Mouse (Mus musculus) neural tube, embryonic 12.5 days (tissue): ENCODE measurements around the gene Nol4l. TPM values are rescaled to one million over a fixed set of nuclear protein-coding genes. Genes with fewer than 3 reads are reported as not detected.
"Not testable (repeated sequence)": the region's sequence is repeated elsewhere in the genome, so short reads cannot be mapped to it uniquely, and the experiment has no call there.

Experiments
- ATAC-seq: fragments of 200-750 bp; cut with Nextera tagmentation; 2 replicates; pipeline ENCODE4 v1.8.0; 2017; ENCODE audit warnings: low read depth, mild to moderate bottlenecking, moderate TSS enrichment, moderate library complexity; ENCODE audit not compliant: low FRiP score
- H3K27ac ChIP-seq: fragments of 300-500 bp; sonication (generic); 2 replicates; pipeline ENCODE4 v1.5.1; 2016
- H3K27me3 ChIP-seq: fragments of 300-500 bp; sonication (generic); replicated peaks from 2 replicates; pipeline ENCODE4 v1.6.1; 2016; ENCODE audit warnings: mild to moderate bottlenecking
- H3K36me3 ChIP-seq: fragments of 300-500 bp; sonication (generic); 2 replicates; pipeline ENCODE4 v1.6.1; 2016; ENCODE audit warnings: mild to moderate bottlenecking
- H3K4me1 ChIP-seq: fragments of 300-500 bp; sonication (generic); 2 replicates; pipeline ENCODE4 v1.6.1; 2016
- H3K4me2 ChIP-seq: fragments of 300-500 bp; sonication (generic); replicated peaks from 2 replicates; pipeline ENCODE4 v1.6.1; 2016; ENCODE audit warnings: mild to moderate bottlenecking
- H3K4me3 ChIP-seq: fragments of 300-500 bp; sonication (generic); 2 replicates; pipeline ENCODE4 v1.5.1; 2016
- H3K9ac ChIP-seq: fragments of 300-500 bp; sonication (generic); 2 replicates; pipeline ENCODE4 v1.6.1; 2016; ENCODE audit warnings: mild to moderate bottlenecking
- H3K9me3 ChIP-seq: fragments of 300-500 bp; sonication (generic); 2 replicates; pipeline ENCODE4 v1.6.1; 2016; ENCODE audit warnings: mild to moderate bottlenecking
- WGBS: fragments of 180-500 bp; shearing (Covaris S2); methylation state at CpG from one replicate; pipeline ENCODE4 v1.1.7; 2016; 5-methylcytosine and 5-hydroxymethylcytosine counted together
- polyA plus RNA-seq: library from polyadenylated mRNA; unstranded; fragments of >200 nt; fragmentation: Nextera tagmentation; extraction: Ambion mirVana; gene quantifications from 2 replicates; pipeline ENCODE4 v1.2.1, GENCODE M21; 2016

Nol4l gene
- polyA plus RNA-seq, 1 experiment from 2014 or later: 39.9 TPM

DNA sequence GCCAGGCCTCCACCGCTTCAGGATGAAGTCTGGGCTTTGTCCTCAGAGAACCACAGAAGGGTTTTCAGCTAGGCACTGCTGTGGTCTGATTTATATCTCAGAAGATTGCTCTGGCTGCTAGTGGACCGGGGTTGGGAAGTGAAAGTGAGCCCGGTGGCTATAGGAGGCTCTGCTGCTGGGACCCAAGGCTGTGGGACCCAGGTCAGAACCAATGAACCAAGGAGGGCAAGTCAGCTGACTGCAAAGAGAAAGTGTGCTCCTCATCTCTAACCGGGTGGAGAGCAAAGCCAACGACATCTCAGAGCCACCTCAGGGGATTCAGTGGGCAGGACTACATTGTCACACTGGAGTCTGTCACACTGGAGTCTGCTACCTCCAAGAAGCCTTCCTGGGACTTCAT, 23.4 kb downstream of the Nol4l start:
- no peaks in the 10 kb centered on the region for H3K36me3 ChIP-seq
- H3K4me3 ChIP-seq: no peak overlapping the region
- H3K4me1 ChIP-seq: peaks cover 24% of the 10 kb centered on the region
- H3K9ac ChIP-seq: no peak overlapping the region
- no peak for ATAC-seq
- no peaks in the 10 kb centered on the region for H3K27me3 ChIP-seq
- H3K9me3 ChIP-seq: no peaks in the 10 kb centered on the region
- H3K4me2 ChIP-seq: no peak overlapping the region
- 81% methylated on average over 5 of the region's 5 CpGs for WGBS
- no peak overlapping the region for H3K27ac ChIP-seq

- no peaks in the 10 kb centered on the region for H3K36me3 ChIP-seq
- WGBS: 62% methylated on average over 4 of the region's 4 CpGs
- no peak overlapping the region for H3K4me2 ChIP-seq
- H3K4me3 ChIP-seq: no peak overlapping the region
- H3K27me3 ChIP-seq: peaks cover 39% of the 10 kb centered on the region
- no peak overlapping the region for H3K9ac ChIP-seq
- ATAC-seq: no peak
- no peak overlapping the region for H3K27ac ChIP-seq
- H3K4me1 ChIP-seq: peaks cover 28% of the 10 kb centered on the region
- H3K9me3 ChIP-seq: no peaks in the 10 kb centered on the region
Observed at GRCm38 (mm10) chr2:153499154-153499553, 30.6 kb downstream of the Nol4l start.

DNA sequence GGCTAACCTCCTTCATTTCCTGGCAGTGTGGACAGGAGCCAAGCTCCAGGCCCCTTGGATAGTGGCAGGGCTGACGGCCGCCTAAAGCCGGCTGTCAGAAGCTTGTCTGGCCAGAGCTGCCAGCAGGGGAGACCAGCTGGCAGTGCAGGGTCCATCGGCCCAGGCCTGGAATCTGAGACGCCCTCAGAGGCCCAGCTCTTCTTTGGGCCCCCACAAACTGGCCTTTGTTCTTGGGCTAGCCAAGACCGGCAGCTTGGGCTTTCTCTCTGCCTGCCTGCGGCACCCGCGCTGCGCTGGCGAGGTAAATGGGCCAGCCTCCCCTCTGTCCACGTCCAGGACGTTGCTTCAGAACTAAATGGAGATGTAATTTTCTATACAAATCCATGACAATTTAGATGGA, 32.9 kb downstream of the Nol4l start:
- 10% methylated on average over 13 of the region's 13 CpGs for WGBS
- Histone ChIP-seq H3K4me2 (peak overlapping the region; percentile 24; the same call in 1 of the 2 replicates), H3K4me1 (peaks cover 46% of the 10 kb centered on the region), H3K27me3 (peaks cover 48% of the 10 kb centered on the region), H3K4me3 (no peak overlapping the region), H3K27ac (peak overlapping the region; percentile 42; the same call in 1 of the 2 replicates), H3K9me3 (no peaks in the 10 kb centered on the region), H3K9ac (peak overlapping the region; percentile 35; the same call in 1 of the 2 replicates), H3K36me3 (no peaks in the 10 kb centered on the region)
- ATAC-seq: 0 out of 2 replicates have a peak, but pooled peaks have one; percentile 5

DNA sequence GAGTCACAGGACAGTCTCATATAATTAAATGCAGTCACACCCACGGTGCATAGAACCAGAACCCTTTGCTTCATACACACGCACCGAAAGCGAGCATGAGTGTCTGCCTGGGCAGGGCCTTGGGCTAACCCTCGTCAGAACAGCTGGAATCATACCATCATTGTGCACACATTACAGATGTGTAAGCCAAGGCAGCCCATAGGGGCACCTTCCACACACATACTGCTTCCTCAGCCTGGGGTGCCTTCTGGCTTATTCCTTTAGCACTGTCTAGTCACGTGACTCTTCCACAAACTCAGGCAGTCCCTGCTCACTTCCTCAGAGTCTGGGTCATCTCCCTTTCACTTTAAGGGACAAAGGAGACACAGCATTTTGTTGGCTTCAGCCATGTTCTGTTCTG, 33.5 kb downstream of the Nol4l start:
- Histone ChIP-seq H3K36me3 (no peaks in the 10 kb centered on the region), H3K27me3 (peaks cover 54% of the 10 kb centered on the region), H3K4me2 (no peak overlapping the region), H3K4me1 (peaks cover 52% of the 10 kb centered on the region), H3K4me3 (no peak overlapping the region), H3K9me3 (no peaks in the 10 kb centered on the region), H3K27ac (0 out of 2 replicates have a peak overlapping the region, but pooled peaks have one; percentile 42), H3K9ac (peak overlapping the region; percentile 35; the same call in 1 of the 2 replicates)
- WGBS: 82% methylated on average over 6 of the region's 6 CpGs
- ATAC-seq: no peak

DNA sequence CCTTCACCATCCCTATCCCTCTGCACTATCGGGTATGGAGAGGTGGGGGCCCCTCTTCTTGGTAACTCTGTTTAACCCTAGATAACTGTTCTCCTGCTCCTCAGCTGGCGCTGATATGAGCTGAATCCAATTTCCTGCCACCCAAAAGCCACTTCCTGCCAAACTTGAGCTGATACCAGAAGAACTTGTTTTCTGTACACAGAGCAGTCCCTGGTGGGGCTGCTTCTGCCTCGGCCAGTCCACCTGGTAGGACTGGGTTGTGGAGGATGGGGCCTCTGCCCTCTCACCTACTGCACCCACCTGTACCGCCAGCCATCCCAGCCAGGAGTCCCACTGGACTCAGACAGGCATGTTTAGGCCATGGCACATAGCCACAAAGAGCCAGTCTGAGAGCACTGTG, 34.0 kb downstream of the Nol4l start:
- no peak overlapping the region for H3K9ac ChIP-seq
- ATAC-seq: no peak
- H3K36me3 ChIP-seq: no peaks in the 10 kb centered on the region
- no peak overlapping the region for H3K4me2 ChIP-seq
- WGBS: 86% methylated on average over 4 of the region's 4 CpGs
- no peak overlapping the region for H3K4me3 ChIP-seq
- peaks cover 55% of the 10 kb centered on the region for H3K4me1 ChIP-seq
- peaks cover 54% of the 10 kb centered on the region for H3K27me3 ChIP-seq
- no peak overlapping the region for H3K27ac ChIP-seq
- H3K9me3 ChIP-seq: no peaks in the 10 kb centered on the region

DNA sequence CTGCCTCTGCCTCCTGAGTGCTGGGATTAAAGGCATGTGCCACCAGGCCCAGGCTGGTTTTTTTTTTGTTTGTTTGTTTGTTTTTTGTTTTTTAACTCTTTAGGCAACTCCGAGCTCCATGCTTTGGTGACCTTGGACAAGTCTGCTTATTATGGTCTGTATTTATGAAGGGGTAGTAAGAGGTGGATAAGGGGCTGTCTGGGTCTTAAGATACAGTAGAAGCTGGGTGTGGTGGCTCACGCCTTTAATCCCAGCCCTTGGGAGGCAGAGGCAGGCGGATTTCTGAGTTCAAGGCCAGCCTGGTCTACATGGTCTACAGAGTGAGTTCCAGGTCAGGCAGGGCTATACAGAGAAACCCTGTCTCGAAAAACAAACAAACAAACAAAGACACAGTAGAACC, 34.4 kb downstream of the Nol4l start:
- H3K36me3 ChIP-seq, H3K4me3 ChIP-seq, H3K27ac ChIP-seq, ATAC-seq, H3K4me2 ChIP-seq, H3K9ac ChIP-seq, H3K9me3 ChIP-seq: not testable (repeated sequence)
- WGBS: 93% methylated on average over 4 of the region's 4 CpGs
- Histone ChIP-seq H3K27me3 (peaks cover 57% of the 10 kb centered on the region), H3K4me1 (peaks cover 58% of the 10 kb centered on the region)

- Histone ChIP-seq H3K4me2 (peak overlapping the region; percentile 26), H3K27ac (no peak overlapping the region), H3K4me1 (peaks cover 58% of the 10 kb centered on the region), H3K36me3 (no peaks in the 10 kb centered on the region), H3K4me3 (no peak overlapping the region), H3K27me3 (peaks cover 64% of the 10 kb centered on the region), H3K9me3 (no peaks in the 10 kb centered on the region), H3K9ac (no peak overlapping the region; the same call in 1 of the 2 replicates)
- 28% methylated on average over 9 of the region's 9 CpGs for WGBS
- ATAC-seq: no peak
Observed at GRCm38 (mm10) chr2:153494293-153494811, 35.4 kb downstream of the Nol4l start.

DNA sequence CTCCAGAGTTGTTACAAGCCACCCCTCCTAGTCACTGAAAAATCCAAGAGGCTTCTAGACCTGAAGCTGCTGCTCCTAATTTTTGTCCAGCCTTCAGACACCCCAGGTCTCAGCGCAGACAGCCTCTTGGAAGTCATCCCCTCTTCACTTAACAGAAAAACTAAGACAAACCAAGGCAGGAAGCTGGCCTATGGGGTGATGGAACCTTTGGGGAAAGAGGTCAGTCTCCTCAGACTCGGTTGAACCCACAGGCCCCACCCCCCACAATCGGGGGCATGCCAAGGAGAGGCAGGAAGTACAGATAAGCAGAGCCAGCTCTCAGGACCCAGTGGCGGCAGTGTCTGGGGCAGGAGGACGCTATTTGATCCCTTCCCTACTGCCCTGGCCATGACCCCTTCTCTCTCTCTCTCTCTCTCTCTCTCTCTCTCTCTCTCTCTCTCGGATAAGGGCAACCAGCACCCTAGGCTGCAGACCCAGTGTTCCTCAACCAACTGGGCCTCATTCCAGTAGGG, 35.9 kb downstream of the Nol4l start:
- H3K4me3 ChIP-seq: no peak overlapping the region
- peak overlapping the region; percentile 26 for H3K4me2 ChIP-seq
- no peaks in the 10 kb centered on the region for H3K9me3 ChIP-seq
- no peak for ATAC-seq
- H3K36me3 ChIP-seq: no peaks in the 10 kb centered on the region
- H3K27ac ChIP-seq: no peak overlapping the region
- H3K9ac ChIP-seq: no peak overlapping the region; the same call in 1 of the 2 replicates
- H3K27me3 ChIP-seq: peaks cover 63% of the 10 kb centered on the region
- 15% methylated on average over 6 of the region's 6 CpGs for WGBS
- H3K4me1 ChIP-seq: peaks cover 58% of the 10 kb centered on the region

DNA sequence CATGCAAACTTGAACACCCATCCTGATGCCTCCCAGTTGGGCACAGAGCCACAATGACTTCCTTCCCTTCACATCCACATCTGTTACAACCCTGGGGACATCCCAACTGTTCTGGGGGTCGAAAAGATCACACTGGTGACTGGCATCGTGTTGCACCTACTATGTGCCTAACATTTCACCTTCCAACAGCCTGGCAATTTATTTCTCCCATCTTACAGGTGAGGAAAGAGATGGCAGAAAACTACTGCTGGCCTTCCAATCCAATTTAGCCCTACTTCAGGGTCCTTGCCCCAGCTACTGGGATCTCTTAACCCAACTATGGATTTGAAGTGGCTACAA, 36.4 kb downstream of the Nol4l start:
- peak overlapping the region; percentile 81 for H3K9ac ChIP-seq
- no peaks in the 10 kb centered on the region for H3K9me3 ChIP-seq
- H3K27ac ChIP-seq: peak overlapping the region; percentile 87
- ATAC-seq: no peak
- 21% methylated on average over 2 of the region's 2 CpGs for WGBS
- H3K36me3 ChIP-seq: no peaks in the 10 kb centered on the region
- peak overlapping the region; percentile 99 for H3K4me2 ChIP-seq
- H3K4me3 ChIP-seq: peak overlapping the region; percentile 56
- H3K27me3 ChIP-seq: peaks cover 59% of the 10 kb centered on the region
- H3K4me1 ChIP-seq: peaks cover 58% of the 10 kb centered on the region

GRCm38 (mm10) chr2:153492573-153493392, 37.0 kb downstream of the Nol4l start, which contains the start of gene 4930404H24Rik:
4930404H24Rik (plus strand) TSS chr2:153492790.
- WGBS: 1% methylated on average over 59 of the region's 83 CpGs
- H3K27me3 ChIP-seq: peaks cover 55% of the 10 kb centered on the region

GRCm38 (mm10) chr2:153492179-153492517, 37.6 kb downstream of the Nol4l start:
- Histone ChIP-seq H3K4me3 (peak overlapping the region; percentile 56), H3K27me3 (peaks cover 51% of the 10 kb centered on the region), H3K36me3 (no peaks in the 10 kb centered on the region), H3K27ac (peak overlapping the region; percentile 87), H3K4me2 (peak overlapping the region; percentile 99), H3K9ac (peak overlapping the region; percentile 81), H3K9me3 (no peaks in the 10 kb centered on the region), H3K4me1 (peaks cover 50% of the 10 kb centered on the region)
- ATAC-seq: peak; percentile 42
- 2% methylated on average over 24 of the region's 24 CpGs for WGBS

More at GRCm38 (mm10) chr2:153492573-153493392, 37.0 kb downstream of the Nol4l start, which contains the start of gene 4930404H24Rik:
- Histone ChIP-seq H3K4me1 (peaks cover 56% of the 10 kb centered on the region), H3K9ac (peak within 1 kb of the TSS; percentile 81), H3K9me3 (no peaks in the 10 kb centered on the region), H3K4me2 (peak within 1 kb of the TSS; percentile 99), H3K27ac (peak within 1 kb of the TSS; percentile 87), H3K4me3 (peak within 1 kb of the TSS; percentile 56), H3K36me3 (no peaks in the 10 kb centered on the region)
- peak; percentile 81 for ATAC-seq

DNA sequence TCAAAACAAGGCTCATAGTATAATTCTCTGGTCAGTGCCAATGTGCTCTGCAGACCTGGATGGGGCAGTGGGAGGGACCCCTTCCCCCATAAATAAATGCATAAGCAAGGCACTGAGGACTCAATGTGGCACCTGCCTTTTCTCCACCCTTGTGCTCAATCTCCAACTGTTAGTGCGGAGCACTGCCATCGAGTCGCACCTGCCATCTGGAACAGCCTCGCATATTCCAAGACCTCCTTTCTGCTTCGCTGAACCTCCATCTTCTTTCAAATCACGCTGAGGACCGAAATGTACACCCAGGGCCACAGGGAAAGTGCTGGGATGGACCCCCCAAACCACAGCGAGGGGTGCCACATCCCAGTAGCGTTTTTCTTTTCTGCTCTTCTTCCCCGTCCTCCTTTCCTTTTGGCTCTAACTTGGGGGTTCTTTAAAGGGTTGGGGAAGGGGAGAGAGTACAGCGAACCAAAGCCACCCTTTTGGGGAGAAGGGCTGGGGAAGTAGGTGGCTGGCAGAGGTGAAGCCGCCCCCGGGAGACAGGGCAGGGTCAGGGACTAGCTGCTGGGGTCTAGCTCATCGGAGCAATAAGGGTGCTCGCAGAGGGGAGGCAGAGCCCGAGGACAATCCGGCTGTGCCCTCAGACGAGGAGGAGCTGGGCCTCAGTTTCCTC, 38.1 kb downstream of the Nol4l start:
- WGBS: 7% methylated on average over 18 of the region's 18 CpGs
- peak overlapping the region; percentile 81 for H3K9ac ChIP-seq
- no peak; the same call in 1 of the 2 replicates for ATAC-seq
- H3K36me3 ChIP-seq: no peaks in the 10 kb centered on the region
- no peaks in the 10 kb centered on the region for H3K9me3 ChIP-seq
- H3K27me3 ChIP-seq: peaks cover 51% of the 10 kb centered on the region
- peak overlapping the region; percentile 99 for H3K4me2 ChIP-seq
- H3K27ac ChIP-seq: no peak overlapping the region
- peak overlapping the region; percentile 56 for H3K4me3 ChIP-seq
- H3K4me1 ChIP-seq: peaks cover 45% of the 10 kb centered on the region
